Mouse (Mus musculus) retina, adult 2 months (tissue): ENCODE results near the gene Eml2.

Experiments used
- DNase-seq: peaks from one replicate; pipeline ENCODE4 v3.0.0-alpha.2; 2012; ENCODE audit warnings: low read depth, low spot score

The Eml2 gene

DNA sequence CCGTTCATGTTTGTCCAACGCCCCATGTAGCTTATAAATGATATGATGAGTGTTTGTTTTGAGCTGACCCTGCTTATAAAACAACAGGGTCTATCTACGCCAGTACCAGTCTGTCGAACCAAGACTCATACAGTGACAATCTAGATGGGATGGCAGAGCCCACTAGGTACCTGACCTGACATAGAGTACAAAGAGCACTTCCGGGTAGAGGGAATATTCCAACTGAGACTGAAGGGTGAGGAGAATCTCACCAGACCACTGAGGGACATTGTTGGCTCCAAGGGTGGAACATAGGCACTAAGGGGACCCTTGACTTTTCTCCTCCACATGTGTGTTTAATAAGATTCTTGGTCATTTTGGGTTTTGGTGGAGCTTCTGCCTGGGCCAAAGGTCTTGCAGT is 53.2 kb downstream of the Eml2 start:
- no peak for DNase-seq

DNA sequence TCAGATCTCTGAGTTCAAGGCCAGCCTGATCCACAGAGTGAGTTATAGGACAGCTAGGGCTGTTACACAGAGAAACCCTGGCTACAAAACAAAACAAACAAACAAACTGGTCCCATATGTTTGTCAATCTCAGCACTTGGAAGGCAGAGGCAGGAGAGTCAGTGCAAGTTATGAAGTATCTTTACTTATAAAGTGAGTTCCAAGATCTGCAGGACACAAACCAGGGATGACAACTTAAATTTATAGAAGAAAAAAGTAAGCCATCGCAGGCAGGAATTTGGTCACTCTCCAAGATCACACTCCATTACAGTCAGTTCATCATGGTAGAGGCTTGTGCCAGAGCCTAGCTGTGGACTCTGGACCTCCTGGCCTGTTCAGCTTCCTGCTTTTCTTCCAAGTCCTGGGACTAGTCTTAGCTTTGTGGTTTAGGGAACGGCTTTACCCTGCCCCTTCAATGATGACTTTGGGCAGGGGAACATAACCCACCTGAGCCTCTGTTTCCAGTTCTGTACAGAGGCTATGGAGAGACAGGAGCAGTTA is 53.9 kb downstream of the Eml2 start:
- no peak for DNase-seq

DNA sequence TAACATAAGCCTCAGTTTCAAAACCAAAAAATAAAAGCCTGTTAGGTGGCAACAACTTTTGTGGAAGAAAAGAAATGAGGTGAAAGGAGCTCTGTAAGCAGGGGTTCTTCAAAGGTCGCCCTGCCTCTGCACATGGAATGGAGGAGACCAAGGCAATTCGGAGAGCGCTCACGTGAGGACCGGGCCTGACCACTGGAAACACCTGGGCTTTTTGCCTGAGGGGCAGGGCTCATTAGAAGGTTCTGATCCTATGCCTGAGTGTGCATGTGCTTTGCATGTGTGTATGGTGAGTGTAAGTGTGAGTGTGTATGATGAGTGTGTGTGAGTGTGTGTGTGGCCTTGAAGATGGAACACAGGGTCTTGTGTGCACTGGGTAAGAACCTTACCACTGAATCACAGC is 54.7 kb downstream of the Eml2 start:
- DNase-seq, result no peak

DNA sequence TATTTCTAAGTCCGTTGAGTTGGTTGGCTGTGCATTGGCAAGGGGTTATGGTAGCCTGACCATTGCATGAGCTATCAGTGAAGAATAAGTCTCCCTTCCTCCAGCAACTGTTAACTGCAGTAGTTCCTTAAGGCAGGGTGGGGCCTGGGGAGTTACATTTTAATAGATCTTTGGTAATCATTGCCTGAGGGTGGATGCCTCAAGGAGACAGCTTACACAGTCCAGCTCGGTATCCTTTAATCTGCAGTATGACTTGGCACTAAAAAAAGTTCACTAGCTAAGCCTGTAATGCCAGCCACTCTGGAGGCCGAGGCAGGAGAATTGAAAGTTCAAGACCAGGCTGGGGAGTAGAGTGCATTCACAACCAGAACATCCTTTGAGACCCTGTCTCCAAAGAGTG is 55.6 kb downstream of the Eml2 start:
- no peak for DNase-seq

DNA sequence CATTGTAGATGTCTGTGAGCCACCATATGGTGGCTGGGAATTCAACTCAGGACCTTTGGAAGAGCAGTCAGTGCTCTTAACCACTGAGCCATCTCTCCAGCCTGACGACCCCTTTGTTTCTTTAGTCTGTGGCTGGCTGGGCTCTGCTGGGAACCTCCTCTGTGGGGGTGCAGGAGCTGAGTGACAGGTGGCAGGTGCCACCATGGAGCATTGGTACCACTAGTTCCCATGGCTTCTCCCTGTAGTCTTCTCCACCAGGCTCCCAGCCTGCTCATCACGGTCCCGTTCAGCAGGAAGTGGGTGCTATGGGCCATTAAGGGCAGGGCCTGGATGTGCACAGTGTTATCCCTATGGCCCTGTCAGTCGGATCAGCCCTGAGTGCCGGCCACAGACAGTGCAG is 58.4 kb downstream of the Eml2 start:
- no peak for DNase-seq

DNA sequence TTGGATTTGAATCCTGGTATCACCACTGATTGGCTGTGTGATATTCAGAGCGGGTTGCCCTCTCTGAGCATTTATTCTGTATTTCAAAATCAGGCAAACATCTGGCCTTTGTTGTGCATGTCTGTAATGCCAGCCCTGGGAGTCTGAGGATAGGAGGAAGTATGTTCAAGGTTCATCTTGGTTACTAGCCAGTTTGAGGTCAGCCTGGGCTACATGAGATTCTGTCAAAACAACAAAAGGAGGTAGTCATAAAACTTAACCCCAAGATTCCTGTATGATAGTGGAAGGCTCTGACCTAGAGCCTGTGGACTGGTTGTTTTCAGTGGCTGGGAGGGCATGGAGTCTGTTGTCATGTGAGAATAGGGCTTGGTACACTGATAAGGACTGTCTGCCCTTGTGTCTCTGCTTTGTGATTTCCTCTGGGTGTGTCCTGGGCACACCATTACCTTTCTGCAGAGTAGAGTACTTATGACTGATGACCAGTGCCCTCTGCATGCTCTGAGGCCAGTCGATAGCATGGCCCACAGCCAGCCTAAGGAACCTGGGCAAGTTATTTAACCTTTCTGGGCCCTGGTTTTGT is 59.0 kb downstream of the Eml2 start:
- DNase-seq, result no peak

DNA sequence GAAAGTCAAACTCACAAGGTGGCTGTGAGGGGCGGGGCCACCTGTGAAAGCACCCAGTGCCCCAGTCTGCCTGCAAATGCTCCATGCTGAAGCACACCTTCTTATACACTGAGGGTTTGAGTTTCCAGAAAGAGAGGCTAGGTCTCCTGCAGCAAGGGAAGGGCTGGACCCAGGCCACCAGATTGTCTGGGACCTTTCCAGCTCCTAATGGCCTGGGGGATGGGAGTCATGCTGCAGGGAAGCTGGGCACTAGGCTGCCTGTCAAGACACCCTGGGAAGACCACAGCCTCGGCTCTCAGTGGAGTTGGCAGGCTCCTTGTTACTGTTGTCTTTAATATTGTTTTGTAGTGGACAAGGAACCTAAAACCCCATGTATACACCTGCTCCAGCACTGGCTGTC is 60.2 kb downstream of the Eml2 start:
- DNase-seq, result no peak

DNA sequence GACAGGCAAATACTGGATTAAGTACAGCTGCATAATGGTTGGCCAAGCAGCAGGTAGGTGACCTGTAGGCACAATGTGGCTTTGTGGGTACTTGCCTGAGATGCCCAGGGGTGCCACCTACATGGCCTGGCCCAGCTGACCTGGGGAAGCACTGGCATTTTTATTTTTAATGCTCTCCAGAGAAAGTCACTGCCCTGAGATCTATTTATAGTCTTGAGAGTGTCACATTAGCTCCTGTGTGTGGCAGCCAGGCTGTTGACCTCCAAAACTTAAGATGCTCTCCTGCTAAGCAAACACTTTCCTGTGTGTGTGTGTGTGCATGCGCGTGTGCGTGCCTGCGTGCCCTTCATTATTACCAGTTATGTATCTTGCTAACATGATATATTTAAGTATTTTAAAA is 62.1 kb downstream of the Eml2 start:
- DNase-seq, result no peak

DNA sequence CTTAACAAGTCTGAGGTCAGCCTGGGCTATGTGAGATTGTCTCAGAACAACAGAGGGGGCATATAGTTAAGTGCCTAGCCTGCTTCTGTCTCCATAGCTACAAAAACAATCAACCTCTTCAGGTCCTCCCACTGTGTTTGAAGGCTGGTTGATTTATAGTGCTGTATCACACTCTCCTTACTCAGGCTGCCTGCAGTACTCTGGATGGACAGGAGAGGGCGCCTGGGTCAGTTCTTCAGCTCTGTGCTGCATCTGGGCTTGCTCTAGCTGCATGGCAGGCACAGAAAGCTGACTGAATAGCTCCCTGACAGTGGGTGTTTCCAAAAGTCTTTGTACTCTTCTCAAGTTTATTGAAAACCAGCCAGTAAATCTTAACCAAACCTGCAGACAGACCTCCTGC is 63.2 kb downstream of the Eml2 start:
- peak; percentile 72 for DNase-seq

DNA sequence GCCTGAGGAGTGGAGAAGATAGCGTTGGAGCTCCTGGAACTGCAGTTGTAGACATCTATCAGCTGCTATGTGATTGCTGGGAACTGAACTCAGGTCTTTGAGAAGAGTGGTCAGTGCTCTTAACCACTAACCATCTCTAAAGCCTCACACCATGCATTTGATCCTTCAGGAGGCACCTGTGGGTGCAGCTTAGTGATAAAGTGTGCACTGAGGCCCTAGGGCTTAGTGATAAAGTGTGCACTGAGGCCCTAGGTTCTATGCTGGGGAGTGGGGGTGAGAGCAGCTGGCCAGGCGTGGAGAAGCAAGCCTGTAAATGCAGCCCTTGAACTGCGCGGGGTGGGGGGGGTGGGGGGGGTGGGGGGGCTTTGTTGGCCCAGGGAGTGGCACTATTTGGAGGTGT is 63.8 kb downstream of the Eml2 start:
- DNase-seq, result no peak

DNA sequence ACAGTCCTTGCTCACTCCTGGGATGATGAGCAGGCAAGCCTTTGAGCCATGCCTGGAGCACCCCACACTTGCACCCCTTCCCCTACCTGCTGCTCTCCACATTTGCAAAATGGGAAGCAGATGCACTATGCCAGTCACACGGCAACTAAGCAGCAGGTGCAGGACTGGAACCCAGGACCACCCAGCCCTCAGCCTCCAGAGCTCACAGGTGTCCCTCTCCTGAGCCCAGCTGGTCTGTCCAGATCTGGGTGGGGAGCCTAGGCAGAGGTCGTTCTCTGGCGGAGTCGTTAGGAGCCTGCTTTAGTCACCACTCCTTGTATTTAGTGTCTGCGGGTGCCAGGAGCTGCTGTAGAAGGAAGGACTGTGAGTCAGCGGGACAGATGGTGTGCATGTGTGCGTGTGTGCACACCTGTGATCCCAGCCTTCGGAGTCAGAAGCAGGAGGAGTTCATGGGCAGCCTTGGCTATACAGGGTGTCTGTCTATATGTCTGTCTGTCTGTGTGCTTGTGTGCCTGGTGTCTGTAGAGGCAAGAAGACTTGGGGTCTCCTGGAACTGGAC is 64.8 kb downstream of the Eml2 start:
- DNase-seq, result no peak

DNA sequence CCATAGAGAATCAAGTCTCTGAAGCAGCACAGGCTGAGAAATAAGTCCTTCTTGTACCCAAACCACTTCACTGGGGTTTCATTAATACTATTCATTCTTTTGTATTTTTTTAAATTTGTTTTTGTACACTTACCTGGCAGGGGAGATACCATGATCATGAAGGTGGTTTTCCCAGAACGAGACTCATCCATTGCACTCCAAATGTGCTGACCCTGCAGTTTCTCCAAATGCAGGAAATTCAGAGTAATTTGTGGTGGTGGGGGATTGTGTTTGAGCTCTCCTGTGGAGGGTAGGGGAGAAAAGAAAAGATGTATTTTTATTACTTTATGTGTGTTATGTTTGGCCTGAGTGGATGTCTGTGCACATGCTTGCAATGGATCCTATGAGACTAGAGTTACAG is 65.8 kb downstream of the Eml2 start:
- DNase-seq, result no peak

DNA sequence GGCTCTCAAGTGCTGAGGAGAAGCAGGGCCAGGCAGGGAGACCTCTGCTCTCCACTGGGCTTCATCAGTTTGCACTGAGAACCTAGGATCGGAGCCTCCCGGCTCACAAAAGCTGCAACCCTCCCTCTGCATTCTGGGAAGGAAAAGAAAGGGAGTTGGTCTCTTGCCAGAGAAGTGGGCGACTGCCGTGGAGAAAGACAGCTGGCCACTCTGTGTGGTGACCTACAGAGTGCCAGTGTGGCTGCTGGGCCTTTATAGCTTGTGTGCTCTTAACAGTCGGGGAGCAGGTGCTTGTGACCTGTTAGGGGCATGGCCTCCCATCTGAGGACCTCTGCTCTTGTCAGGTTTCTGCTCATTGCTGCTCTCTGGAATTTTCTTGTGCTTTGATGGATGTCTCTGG is 67.6 kb downstream of the Eml2 start:
- no peak for DNase-seq

DNA sequence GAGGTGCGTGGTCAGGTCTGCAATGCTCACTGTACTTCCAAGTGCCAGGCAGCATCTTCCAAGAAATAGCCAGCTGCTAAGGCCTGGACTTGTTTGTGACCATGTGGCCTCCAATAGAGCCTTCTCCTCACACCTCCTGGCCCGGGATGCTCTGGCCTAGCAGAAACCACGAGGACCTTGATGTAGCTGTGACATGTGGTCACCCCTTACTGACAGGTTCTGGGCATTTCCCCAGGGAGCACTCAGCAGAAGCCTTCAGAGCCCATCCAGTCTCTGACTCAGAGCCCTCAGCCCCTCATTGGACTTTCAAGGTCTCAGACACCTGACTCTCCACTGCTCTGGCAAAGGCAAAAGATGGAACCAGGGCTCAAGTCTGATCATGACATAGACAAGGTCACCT is 68.9 kb downstream of the Eml2 start:
- no peak for DNase-seq

DNA sequence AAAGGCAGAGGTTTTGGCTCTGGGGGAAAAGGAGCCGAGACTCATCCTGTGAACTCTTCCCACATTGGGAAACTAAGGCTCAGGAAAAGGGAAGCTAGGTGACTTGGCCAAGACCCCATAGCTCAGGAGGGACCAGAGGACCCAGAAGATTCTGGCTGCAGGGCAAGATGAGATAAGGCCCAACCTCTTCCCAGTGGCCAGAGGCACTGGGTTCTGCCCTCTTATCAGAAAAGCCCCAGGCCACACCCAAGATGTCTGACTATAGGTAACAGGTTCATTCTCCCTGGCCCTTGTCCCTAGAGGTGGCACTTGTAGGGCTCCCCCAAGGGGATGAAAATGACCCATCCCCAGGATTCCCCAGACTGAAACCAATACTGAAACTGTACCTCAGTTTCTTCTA is 70.6 kb downstream of the Eml2 start:
- no peak for DNase-seq

DNA sequence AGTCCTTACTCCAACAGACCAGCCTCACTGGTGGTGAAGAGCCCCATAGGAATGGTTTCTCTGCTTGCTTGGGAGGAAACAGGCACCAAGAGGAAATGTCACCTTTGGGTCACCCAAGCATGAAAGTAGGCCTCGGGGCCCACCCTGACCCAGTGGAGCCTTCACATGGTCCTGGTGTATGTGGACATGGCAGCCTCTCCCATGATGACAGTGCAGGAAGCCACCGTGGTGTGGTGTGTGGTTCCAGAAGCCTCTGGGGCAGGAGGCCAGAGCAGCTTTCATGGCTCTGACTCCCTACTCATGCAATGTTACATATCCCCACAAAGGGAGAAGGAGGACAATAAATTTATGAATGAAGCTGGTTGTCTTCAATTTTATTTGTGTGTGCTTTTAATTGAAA is 71.3 kb downstream of the Eml2 start:
- no peak for DNase-seq

DNA sequence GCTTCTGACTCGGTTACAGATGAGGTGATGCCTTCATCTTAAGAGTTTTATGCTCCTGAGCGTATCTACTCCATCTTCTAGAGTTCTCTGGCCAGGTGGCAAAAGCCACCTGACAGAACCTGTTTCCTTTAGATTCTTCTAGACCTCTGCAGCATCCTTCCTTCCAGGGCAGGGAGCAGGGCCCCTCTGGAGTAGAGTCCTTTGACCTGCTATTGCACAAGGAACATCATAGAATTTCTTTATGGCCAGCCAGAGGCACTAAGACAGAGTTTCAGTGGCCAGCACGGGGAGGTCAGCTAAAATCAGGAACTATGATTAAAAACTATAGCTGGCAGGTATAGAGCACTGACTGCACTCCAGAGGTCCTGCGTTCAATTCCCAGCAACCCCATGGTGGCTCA is 75.9 kb downstream of the Eml2 start:
- DNase-seq, result no peak

DNA sequence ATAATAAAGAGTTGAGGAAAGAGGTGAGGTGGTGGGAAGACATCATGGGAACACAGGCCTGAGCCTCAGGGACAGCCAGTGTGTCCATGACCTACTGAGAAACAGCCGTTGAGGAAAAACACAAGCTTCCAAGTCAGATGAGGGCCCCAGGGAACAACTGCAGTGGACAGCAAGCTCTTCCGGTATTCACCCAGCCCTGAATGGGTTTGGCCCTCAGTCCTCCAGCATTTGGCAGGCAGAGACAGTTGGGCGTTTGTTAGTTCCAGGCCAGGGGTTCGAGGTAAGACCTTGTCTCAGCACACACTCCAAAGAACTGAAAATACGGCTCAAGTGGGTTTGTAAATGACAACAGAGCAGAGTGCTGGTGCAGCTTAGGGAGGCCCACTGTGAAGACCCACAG is 77.2 kb downstream of the Eml2 start:
- no peak for DNase-seq

DNA sequence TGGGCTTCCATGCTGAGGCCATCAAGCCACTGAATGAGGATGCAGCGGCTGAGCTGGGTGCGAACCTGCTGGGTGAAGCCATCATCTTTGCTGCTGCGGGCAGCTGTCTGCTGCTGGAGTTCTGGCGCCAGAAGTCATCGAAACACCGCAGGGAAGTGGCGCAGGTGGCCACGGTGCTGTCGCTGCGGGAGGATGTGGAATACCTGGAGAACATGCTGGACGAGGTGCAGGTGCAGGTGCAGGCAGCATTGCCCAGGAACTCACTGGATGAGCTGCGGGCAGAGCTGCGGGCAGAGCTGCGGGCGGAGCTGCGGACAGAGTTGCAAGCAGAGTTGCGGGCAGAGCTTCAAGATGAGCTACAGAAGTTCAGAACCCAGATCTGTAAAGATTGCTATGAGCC is 79.2 kb downstream of the Eml2 start:
- DNase-seq, result no peak
